Mouse (Mus musculus) liver, embryonic 14.5 days (tissue): ENCODE data around the gene B430305J03Rik.

ENCODE experiments used
- CTCF ChIP-seq: IDR thresholded peaks from 2 replicates; pipeline ENCODE4 v1.5.1; 2016; ENCODE audit warnings: antibody characterized with exemption, low read depth, control low read depth
- EP300 ChIP-seq: IDR thresholded peaks from 2 replicates; pipeline ENCODE4 v1.6.1; 2016; ENCODE audit warnings: antibody characterized with exemption, low read depth

GRCm38 (mm10) chr3:61363989-61364660, 1.6 kb downstream of the B430305J03Rik start:
- no peak for TF ChIP-seq CTCF
- TF ChIP-seq EP300: 0 out of 2 replicates have a peak, but pooled peaks have one; percentile 6
